Mouse (Mus musculus): ENCODE measurements around the gene Tas2r121.
"Not testable (repeated sequence)": the region's sequence is repeated elsewhere in the genome, so short reads cannot be mapped to it uniquely, and the experiment has no call there.

The Tas2r121 gene

DNA sequence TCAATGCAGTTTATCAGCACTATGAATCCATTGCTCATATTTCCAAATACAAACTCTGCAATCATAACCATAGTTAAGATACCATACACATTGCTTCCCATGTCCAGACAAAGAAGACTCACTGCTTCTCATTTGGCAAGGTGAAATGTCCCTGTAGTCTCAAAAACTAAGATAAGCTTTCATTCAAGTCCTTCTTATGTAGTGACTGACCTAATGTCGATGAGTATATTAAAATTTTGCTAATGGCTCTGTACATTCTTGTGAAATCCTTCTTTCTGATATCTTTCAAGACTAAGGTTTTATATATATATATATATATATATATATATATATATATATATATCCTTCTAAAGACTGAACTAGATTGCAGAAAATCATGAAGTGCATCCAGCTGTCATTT, at the start of gene Tas2r121:
Tas2r121 (minus strand) TSS at position 101 of the 400 bp plus-strand sequence.
- no peak for DNase-seq (ENCODE audit: low spot score in 2 of 2)

DNA sequence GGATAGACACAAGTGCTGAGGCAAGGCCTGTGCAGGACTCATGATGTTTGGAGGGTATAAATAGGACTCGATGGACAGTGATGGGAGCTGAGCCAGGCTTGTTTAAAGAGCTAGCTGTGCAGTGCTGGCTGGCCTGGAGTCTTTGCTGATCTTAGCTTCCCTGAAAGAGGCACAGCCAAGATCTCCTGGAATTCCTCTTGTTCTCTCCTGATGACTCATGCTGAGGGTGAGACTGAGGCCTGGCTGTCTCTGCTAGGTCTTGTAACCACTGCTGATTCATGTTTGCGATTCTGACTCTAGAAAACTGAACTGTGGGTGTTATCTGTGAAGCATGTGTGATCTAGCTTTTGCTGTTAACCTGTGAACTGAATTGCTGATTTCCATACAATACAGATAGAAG, 49.4 kb upstream of the Tas2r121 start:
- DNase-seq (ENCODE audit: low spot score in 2 of 2), result no peak

DNA sequence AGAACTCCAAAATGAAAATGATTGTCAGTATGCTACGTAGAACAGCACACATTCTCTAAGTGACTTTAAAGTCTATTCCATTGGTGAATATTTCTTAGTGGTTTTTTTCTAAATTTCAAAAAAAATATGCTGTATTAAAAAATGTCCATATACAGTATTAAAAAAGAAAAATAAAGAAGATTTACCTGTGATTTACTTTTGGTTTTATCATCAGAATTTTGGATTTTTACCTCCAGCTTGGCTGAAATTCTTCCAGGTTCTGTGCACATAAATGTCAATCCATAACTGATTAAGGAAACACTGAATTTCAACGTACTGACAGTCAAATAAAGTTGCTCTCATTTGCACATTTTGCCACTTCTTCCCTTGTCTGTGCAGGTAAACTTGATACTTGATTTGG, 37.1 kb upstream of the Tas2r121 start, which contains the start of gene Tas2r115:
Tas2r115 (minus strand) TSS at position 101 of the 400 bp plus-strand sequence.
- no peak for DNase-seq (ENCODE audit: low spot score in 2 of 2)

DNA sequence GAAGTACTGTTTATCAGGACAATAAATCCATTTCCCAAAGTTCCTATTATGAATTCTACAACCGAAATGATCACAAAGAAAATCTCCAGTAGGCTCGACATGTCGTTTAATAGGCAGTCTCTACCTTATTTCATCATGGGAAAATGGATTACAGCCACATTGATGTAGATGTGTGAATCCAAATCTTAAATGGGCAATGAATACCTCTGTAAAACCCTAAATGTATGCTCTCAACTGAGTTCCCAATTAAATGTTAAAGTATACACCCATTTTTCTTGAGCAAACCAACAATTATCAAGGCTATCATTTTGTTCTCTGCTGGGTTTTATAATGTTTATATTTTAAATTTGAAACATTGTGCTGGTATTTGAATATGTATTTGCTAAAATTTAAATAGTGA, 11.0 kb upstream of the Tas2r121 start, which contains the start of gene Tas2r122:
Tas2r122 (minus strand) TSS at position 101 of the 400 bp plus-strand sequence.
- no peak for DNase-seq (ENCODE audit: low spot score in 2 of 2)

DNA sequence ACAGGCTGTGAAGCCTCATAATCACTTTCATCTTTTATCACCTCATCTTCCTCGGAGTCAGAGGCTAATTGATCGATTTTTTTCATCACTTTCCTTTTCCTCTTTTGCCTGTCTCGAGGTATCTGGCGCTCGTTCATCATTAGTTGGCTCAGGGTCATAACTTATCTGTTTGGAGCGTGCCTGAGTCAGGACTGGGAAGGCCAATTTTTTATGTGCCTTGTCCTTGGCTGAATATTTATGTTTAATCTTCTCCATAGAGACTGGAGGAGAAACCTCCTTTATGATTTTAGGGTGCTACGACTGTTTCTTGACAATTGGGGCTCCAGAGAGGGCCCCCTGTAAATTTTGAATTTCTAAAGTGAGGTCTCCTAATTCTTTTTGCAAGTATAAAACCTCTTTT, 9.2 kb downstream of the Tas2r121 start:
- DNase-seq (ENCODE audit: low spot score in 2 of 2), result not testable (repeated sequence)

DNA sequence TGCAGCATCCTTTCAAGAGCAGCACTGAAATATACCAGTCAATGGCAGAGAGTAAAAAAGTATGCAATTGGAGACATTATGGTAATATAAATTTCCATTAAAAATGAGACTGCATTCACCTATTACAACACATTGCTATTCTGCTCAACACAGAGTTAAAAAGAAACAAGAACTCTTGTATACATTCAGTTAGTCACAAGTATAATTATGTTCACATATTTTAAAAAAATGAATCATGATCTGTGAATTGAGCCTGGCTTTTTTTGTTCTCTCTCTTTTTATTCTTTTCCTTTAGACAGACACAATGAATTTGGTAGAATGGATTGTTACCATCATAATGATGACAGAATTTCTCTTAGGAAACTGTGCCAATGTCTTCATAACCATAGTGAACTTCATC, 44.2 kb downstream of the Tas2r121 start, which contains the start of gene Tas2r120:
Tas2r120 (plus strand) TSS at position 301 of the 400 bp plus-strand sequence.
- no peak for DNase-seq (ENCODE audit: low spot score in 2 of 2)

DNA sequence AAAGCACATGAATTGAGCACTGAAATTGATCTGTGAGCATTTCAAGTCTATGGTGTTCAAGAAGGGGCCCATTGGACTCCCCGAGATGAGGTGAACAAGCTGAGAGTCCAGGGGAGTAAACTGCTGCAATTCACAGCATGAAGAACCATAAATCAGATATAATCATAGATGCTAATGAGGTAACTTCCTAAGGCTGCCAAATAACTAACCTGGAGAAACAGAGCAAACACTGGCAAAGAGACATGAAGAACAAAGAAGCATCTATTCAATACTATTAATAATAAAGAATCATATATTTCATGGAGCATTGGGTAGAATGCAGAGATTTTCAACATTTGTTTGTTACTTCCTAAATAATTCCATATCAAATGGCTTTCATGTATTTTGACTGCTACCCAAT, 49.4 kb downstream of the Tas2r121 start, which contains the start of gene A630073D07Rik:
A630073D07Rik (minus strand) TSS at position 101 of the 400 bp plus-strand sequence.
- DNase-seq (ENCODE audit: low spot score in 2 of 2), result no peak

Data from spleen, postnatal 4 days (tissue).